Mouse (Mus musculus): ENCODE results near the gene Mt1. TPM values are rescaled to one million over a fixed set of nuclear protein-coding genes. Genes with fewer than 3 reads are reported as not detected.
A peak's percentile ranks its signal among the peaks of the same experiment; 100 is the strongest.
"Not testable (repeated sequence)": the region's sequence is repeated elsewhere in the genome, so short reads cannot be mapped to it uniquely, and the experiment has no call there.

Mt1 gene
- 175 and 372 TPM in 2 replicates for polyA plus RNA-seq (2012)

- H3K27me3 ChIP-seq (ENCODE audit: control insufficient read depth): peaks cover 11% of the 10 kb centered on the region
- H3K9me3 ChIP-seq (ENCODE audit: control insufficient read depth, low read length): no peaks in the 10 kb centered on the region
- TF ChIP-seq TAL1 (IDR thresholded peaks at IDR 0.05; ENCODE audit: low read length): no peak
- TF ChIP-seq GATA1 (IDR thresholded peaks at IDR 0.05; ENCODE audit: low read length): 0 out of 2 replicates have a peak, but pooled peaks have one; percentile 8
- H3K36me3 ChIP-seq (ENCODE audit: control insufficient read depth): peaks cover 31% of the 10 kb centered on the region
- peaks cover 78% of the 10 kb centered on the region for H3K4me1 ChIP-seq (ENCODE audit: control insufficient read depth)
- H3K4me3 ChIP-seq (replicated peaks): peak within 1 kb of the TSS; percentile 74
Observed at GRCm38 (mm10) chr8:94178857-94179712, at the start of gene Mt1. Gene Mt1 (plus strand): TSS chr8:94179082.

GRCm38 (mm10) chr8:94129133-94129789 lies 49.6 kb upstream of the Mt1 start:
- H3K27me3 ChIP-seq (ENCODE audit: control insufficient read depth): peaks cover 51% of the 10 kb centered on the region
- H3K9me3 ChIP-seq (ENCODE audit: control insufficient read depth, low read length): 0 out of 2 replicates have a peak, but pooled peaks cover 2% of the 10 kb centered on the region
- H3K36me3 ChIP-seq (ENCODE audit: control insufficient read depth): no peaks in the 10 kb centered on the region
- no peak overlapping the region for H3K4me3 ChIP-seq (replicated peaks)
- H3K4me1 ChIP-seq (ENCODE audit: control insufficient read depth): peaks cover 3% of the 10 kb centered on the region
- TF ChIP-seq GATA1 (IDR thresholded peaks at IDR 0.05; ENCODE audit: low read length) (no peak), TAL1 (IDR thresholded peaks at IDR 0.05; ENCODE audit: low read length) (no peak)

GRCm38 (mm10) chr8:94130126-94130525 lies 48.8 kb upstream of the Mt1 start:
- TF ChIP-seq GATA1 (IDR thresholded peaks at IDR 0.05; ENCODE audit: low read length): no peak
- TF ChIP-seq TAL1 (IDR thresholded peaks at IDR 0.05; ENCODE audit: low read length): no peak
- Histone ChIP-seq H3K4me1 (ENCODE audit: control insufficient read depth) (peaks cover 9% of the 10 kb centered on the region), H3K36me3 (ENCODE audit: control insufficient read depth) (no peaks in the 10 kb centered on the region), H3K27me3 (ENCODE audit: control insufficient read depth) (peaks cover 42% of the 10 kb centered on the region), H3K9me3 (ENCODE audit: control insufficient read depth, low read length) (0 out of 2 replicates have a peak, but pooled peaks cover 2% of the 10 kb centered on the region), H3K4me3 (replicated peaks) (no peak overlapping the region)

GRCm38 (mm10) chr8:94132096-94132495 lies 46.8 kb upstream of the Mt1 start:
- peaks cover 9% of the 10 kb centered on the region for H3K4me1 ChIP-seq (ENCODE audit: control insufficient read depth)
- peaks cover 40% of the 10 kb centered on the region for H3K27me3 ChIP-seq (ENCODE audit: control insufficient read depth)
- 0 out of 2 replicates have a peak, but pooled peaks cover 2% of the 10 kb centered on the region for H3K9me3 ChIP-seq (ENCODE audit: control insufficient read depth, low read length)
- H3K4me3 ChIP-seq (replicated peaks): no peak overlapping the region
- TF ChIP-seq GATA1 (IDR thresholded peaks at IDR 0.05; ENCODE audit: low read length) (no peak), TAL1 (IDR thresholded peaks at IDR 0.05; ENCODE audit: low read length) (no peak)
- H3K36me3 ChIP-seq (ENCODE audit: control insufficient read depth): no peaks in the 10 kb centered on the region

- H3K36me3 ChIP-seq (ENCODE audit: control insufficient read depth); H3K9me3 ChIP-seq (ENCODE audit: control insufficient read depth, low read length); H3K4me3 ChIP-seq (replicated peaks); H3K4me1 ChIP-seq (ENCODE audit: control insufficient read depth): not testable (repeated sequence)
- H3K27me3 ChIP-seq (ENCODE audit: control insufficient read depth): peaks cover 25% of the 10 kb centered on the region
Observed at GRCm38 (mm10) chr8:94134601-94135000, 44.3 kb upstream of the Mt1 start.

GRCm38 (mm10) chr8:94135556-94135955 lies 43.3 kb upstream of the Mt1 start:
- Histone ChIP-seq H3K4me3 (replicated peaks) (no peak overlapping the region), H3K9me3 (ENCODE audit: control insufficient read depth, low read length) (0 out of 2 replicates have a peak, but pooled peaks cover 2% of the 10 kb centered on the region), H3K27me3 (ENCODE audit: control insufficient read depth) (peaks cover 24% of the 10 kb centered on the region), H3K36me3 (ENCODE audit: control insufficient read depth) (no peaks in the 10 kb centered on the region), H3K4me1 (ENCODE audit: control insufficient read depth) (peaks cover 9% of the 10 kb centered on the region)
- no peak for TF ChIP-seq TAL1 (IDR thresholded peaks at IDR 0.05; ENCODE audit: low read length)
- TF ChIP-seq GATA1 (IDR thresholded peaks at IDR 0.05; ENCODE audit: low read length): no peak

GRCm38 (mm10) chr8:94136192-94136591 lies 42.7 kb upstream of the Mt1 start:
- Histone ChIP-seq H3K36me3 (ENCODE audit: control insufficient read depth) (no peaks in the 10 kb centered on the region), H3K4me3 (replicated peaks) (no peak overlapping the region), H3K27me3 (ENCODE audit: control insufficient read depth) (peaks cover 20% of the 10 kb centered on the region), H3K9me3 (ENCODE audit: control insufficient read depth, low read length) (0 out of 2 replicates have a peak, but pooled peaks cover 2% of the 10 kb centered on the region), H3K4me1 (ENCODE audit: control insufficient read depth) (peaks cover 9% of the 10 kb centered on the region)
- TF ChIP-seq GATA1 (IDR thresholded peaks at IDR 0.05; ENCODE audit: low read length): no peak
- no peak for TF ChIP-seq TAL1 (IDR thresholded peaks at IDR 0.05; ENCODE audit: low read length)

- Histone ChIP-seq H3K27me3 (ENCODE audit: control insufficient read depth) (peaks cover 20% of the 10 kb centered on the region), H3K4me1 (ENCODE audit: control insufficient read depth) (peaks cover 9% of the 10 kb centered on the region), H3K36me3 (ENCODE audit: control insufficient read depth) (no peaks in the 10 kb centered on the region), H3K9me3 (ENCODE audit: control insufficient read depth, low read length) (0 out of 2 replicates have a peak, but pooled peaks cover 2% of the 10 kb centered on the region), H3K4me3 (replicated peaks) (no peak within 1 kb of the TSS)
- TF ChIP-seq GATA1 (IDR thresholded peaks at IDR 0.05; ENCODE audit: low read length) (no peak), TAL1 (IDR thresholded peaks at IDR 0.05; ENCODE audit: low read length) (no peak)
Observed at GRCm38 (mm10) chr8:94136933-94137332, 41.9 kb upstream of the Mt1 start, which contains the start of gene Mt4. Gene Mt4 (plus strand): TSS chr8:94137197.

GRCm38 (mm10) chr8:94140266-94140795 lies 38.6 kb upstream of the Mt1 start:
- TF ChIP-seq GATA1 (IDR thresholded peaks at IDR 0.05; ENCODE audit: low read length) (no peak), TAL1 (IDR thresholded peaks at IDR 0.05; ENCODE audit: low read length) (no peak)

More at GRCm38 (mm10) chr8:94140266-94140795, 38.6 kb upstream of the Mt1 start:
- Histone ChIP-seq H3K27me3 (ENCODE audit: control insufficient read depth) (peaks cover 37% of the 10 kb centered on the region), H3K4me1 (ENCODE audit: control insufficient read depth) (no peaks in the 10 kb centered on the region; the same call in 1 of the 2 replicates), H3K36me3 (ENCODE audit: control insufficient read depth) (no peaks in the 10 kb centered on the region), H3K4me3 (replicated peaks) (no peak overlapping the region), H3K9me3 (ENCODE audit: control insufficient read depth, low read length) (no peaks in the 10 kb centered on the region)
